Mouse (Mus musculus) heart, embryonic 11.5 days (tissue): ENCODE results near the gene Zfp445. TPM values are rescaled to one million over a fixed set of nuclear protein-coding genes. Genes with fewer than 3 reads are reported as not detected.

ENCODE experiments used
- ATAC-seq: fragments of 200-750 bp; cut with Nextera tagmentation; replicated peaks from 2 replicates; pipeline ENCODE4 v1.8.0; 2017; ENCODE audit warnings: moderate library complexity; ENCODE audit not compliant: insufficient number of reproducible peaks, low FRiP score, low TSS enrichment
- H3K27ac ChIP-seq: fragments of 300-500 bp; sonication (generic); 2 replicates; pipeline ENCODE4 v1.5.1; 2014; ENCODE audit warnings: mild to moderate bottlenecking, low read depth, low read length
- H3K27me3 ChIP-seq: fragments of 300-500 bp; sonication (generic); 2 replicates; pipeline ENCODE4 v1.6.1; 2014; ENCODE audit warnings: mild to moderate bottlenecking, low read length, mixed read lengths; ENCODE audit not compliant: control insufficient read depth, insufficient read depth
- H3K36me3 ChIP-seq: fragments of 300-500 bp; sonication (generic); 2 replicates; pipeline ENCODE4 v1.6.1; 2014; ENCODE audit warnings: mild to moderate bottlenecking, low read length, moderate library complexity, mixed read lengths; ENCODE audit not compliant: control insufficient read depth, insufficient read depth
- H3K4me1 ChIP-seq: fragments of 300-500 bp; sonication (generic); 2 replicates; pipeline ENCODE4 v1.6.1; 2014; ENCODE audit warnings: low read length; ENCODE audit not compliant: control insufficient read depth, insufficient read depth
- H3K4me2 ChIP-seq: fragments of 300-500 bp; sonication (generic); 2 replicates; pipeline ENCODE4 v1.6.1; 2014; ENCODE audit warnings: mild to moderate bottlenecking, moderate library complexity
- H3K4me3 ChIP-seq: fragments of 300-500 bp; sonication (generic); 2 replicates; pipeline ENCODE4 v1.5.1; 2014; ENCODE audit warnings: low read depth, low read length
- H3K9ac ChIP-seq: fragments of 300-500 bp; sonication (generic); 2 replicates; pipeline ENCODE4 v1.6.1; 2014; ENCODE audit warnings: mild to moderate bottlenecking, low read depth, low read length, moderate library complexity
- H3K9me3 ChIP-seq: fragments of 300-500 bp; sonication (generic); replicated peaks from 2 replicates; pipeline ENCODE4 v1.6.1; 2016; ENCODE audit warnings: low read length; ENCODE audit not compliant: control insufficient read depth
- WGBS: fragments of 180-500 bp; shearing (Covaris S2); extraction: QIAGEN DNeasy Blood & Tissue Kit; methylation state at CpG from one replicate; pipeline ENCODE4 v1.1.7; 2014; ENCODE audit not compliant: insufficient replicate concordance; 5-methylcytosine and 5-hydroxymethylcytosine counted together
- polyA plus RNA-seq: library from polyadenylated mRNA; unstranded; fragments of >200 nt; fragmentation: Nextera tagmentation; extraction: Ambion mirVana; gene quantifications from 2 replicates; pipeline ENCODE4 v1.2.1, GENCODE M21; 2014

Gene Zfp445
- polyA plus RNA-seq, 1 experiment from 2014 or later: 34.4 TPM

- Histone ChIP-seq H3K36me3 (peaks cover 19% of the 10 kb centered on the region), H3K4me2 (no peak overlapping the region), H3K27me3 (no peaks in the 10 kb centered on the region), H3K4me3 (no peak overlapping the region), H3K4me1 (no peaks in the 10 kb centered on the region), H3K27ac (no peak overlapping the region), H3K9ac (no peak overlapping the region), H3K9me3 (no peaks in the 10 kb centered on the region; the same call in 1 of the 2 replicates)
- ATAC-seq: no peak
These were observed 19.6 kb downstream of the Zfp445 start for GRCm38 (mm10) chr9:122846156-122846555.

DNA sequence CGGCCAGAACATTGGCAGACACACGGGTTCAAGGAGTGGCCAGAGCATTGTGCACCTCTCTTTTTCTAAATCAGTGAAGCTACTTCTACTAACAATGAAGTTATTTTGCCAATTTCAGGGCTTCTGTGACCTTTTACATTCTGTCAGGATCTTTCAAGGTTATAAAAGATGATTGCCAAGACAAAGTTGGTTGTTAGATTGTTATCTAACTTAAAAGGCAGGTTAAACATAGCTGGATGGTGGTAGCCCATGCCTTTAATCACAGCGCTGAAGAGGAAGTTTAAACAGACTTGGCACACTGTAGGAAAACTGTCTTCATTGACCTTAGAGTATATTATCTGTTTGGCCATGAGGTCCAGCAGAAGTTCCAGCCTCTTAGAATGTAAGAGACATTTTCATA is 20.2 kb downstream of the Zfp445 start:
- H3K4me2 ChIP-seq: no peak overlapping the region
- no peak for ATAC-seq
- 75% methylated on average over 3 of the region's 3 CpGs for WGBS

GRCm38 (mm10) chr9:122843760-122844159 is 22.0 kb downstream of the Zfp445 start, which contains the start of gene Gm35549:
Gm35549 (minus strand) TSS chr9:122844035.
- no peak within 1 kb of the TSS for H3K9ac ChIP-seq
- H3K9me3 ChIP-seq: no peaks in the 10 kb centered on the region
- H3K36me3 ChIP-seq: peaks cover 3% of the 10 kb centered on the region
- no peak within 1 kb of the TSS for H3K27ac ChIP-seq
- ATAC-seq: no peak
- H3K4me3 ChIP-seq: no peak within 1 kb of the TSS
- no peaks in the 10 kb centered on the region for H3K4me1 ChIP-seq
- H3K4me2 ChIP-seq: no peak within 1 kb of the TSS
- WGBS: 76% methylated on average over 3 of the region's 3 CpGs
- H3K27me3 ChIP-seq: no peaks in the 10 kb centered on the region

More for the DNA sequence above, 20.2 kb downstream of the Zfp445 start:
- Histone ChIP-seq H3K27ac (no peak overlapping the region), H3K9ac (no peak overlapping the region), H3K36me3 (peaks cover 18% of the 10 kb centered on the region), H3K27me3 (no peaks in the 10 kb centered on the region), H3K4me3 (no peak overlapping the region), H3K9me3 (no peaks in the 10 kb centered on the region; the same call in 1 of the 2 replicates), H3K4me1 (no peaks in the 10 kb centered on the region)

GRCm38 (mm10) chr9:122837680-122838079 is 28.1 kb downstream of the Zfp445 start:
- Histone ChIP-seq H3K27me3 (no peaks in the 10 kb centered on the region), H3K4me2 (peak overlapping the region; percentile 52), H3K27ac (no peak overlapping the region), H3K4me3 (no peak overlapping the region), H3K9me3 (no peaks in the 10 kb centered on the region), H3K9ac (no peak overlapping the region), H3K4me1 (no peaks in the 10 kb centered on the region), H3K36me3 (no peaks in the 10 kb centered on the region)
- WGBS: 22% methylated on average over 16 of the region's 16 CpGs
- no peak for ATAC-seq

DNA sequence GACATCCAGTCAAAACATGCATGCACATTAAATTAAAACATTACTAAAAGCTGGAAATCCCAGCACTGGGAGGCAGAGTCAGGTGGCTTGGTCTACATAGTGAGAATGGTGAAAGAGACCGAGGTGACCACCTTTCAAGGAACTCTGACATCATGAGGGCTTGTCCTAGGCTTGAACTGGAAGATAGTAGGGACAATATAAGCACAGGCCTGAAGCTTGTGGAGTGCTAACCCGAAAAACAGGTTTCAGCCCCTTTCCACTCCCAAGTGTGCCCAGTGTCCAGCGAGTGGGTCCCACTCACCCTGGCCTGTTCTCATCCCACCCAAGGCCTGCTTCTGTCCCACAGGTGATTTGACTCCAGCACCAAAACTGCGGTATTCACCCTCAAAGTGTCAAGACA is 28.6 kb downstream of the Zfp445 start:
- H3K4me2 ChIP-seq: no peak overlapping the region
- WGBS: 76% methylated on average over 4 of the region's 4 CpGs
- no peak for ATAC-seq

DNA sequence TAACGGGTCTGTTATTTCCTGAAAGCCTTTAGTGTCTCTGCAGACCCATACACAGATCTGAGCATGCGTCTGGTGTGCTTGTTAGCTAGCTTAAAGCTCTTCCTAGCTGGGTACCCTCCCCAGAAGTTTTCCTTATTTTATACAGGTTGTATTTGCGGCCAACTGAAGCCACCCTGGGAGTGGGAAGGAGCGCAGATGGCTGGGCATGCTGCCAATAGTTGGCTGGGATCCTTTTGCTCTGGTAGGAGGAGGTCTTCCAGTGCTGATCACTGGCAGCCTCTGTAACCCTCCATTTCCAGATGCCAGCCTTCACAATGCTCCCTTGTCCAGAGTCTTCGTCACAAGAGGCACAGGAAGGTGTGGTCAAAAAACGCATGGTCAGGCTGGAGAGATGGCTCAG is 29.0 kb downstream of the Zfp445 start:
- H3K36me3 ChIP-seq: no peaks in the 10 kb centered on the region
- H3K9me3 ChIP-seq: no peaks in the 10 kb centered on the region
- 60% methylated on average over 6 of the region's 6 CpGs for WGBS
- no peak for ATAC-seq
- no peak overlapping the region for H3K27ac ChIP-seq
- H3K4me3 ChIP-seq: no peak overlapping the region
- no peak overlapping the region for H3K9ac ChIP-seq
- no peaks in the 10 kb centered on the region for H3K4me1 ChIP-seq
- no peak overlapping the region for H3K4me2 ChIP-seq
- no peaks in the 10 kb centered on the region for H3K27me3 ChIP-seq

More for the DNA sequence above, 28.6 kb downstream of the Zfp445 start:
- Histone ChIP-seq H3K9me3 (no peaks in the 10 kb centered on the region), H3K9ac (no peak overlapping the region), H3K4me3 (no peak overlapping the region), H3K27ac (no peak overlapping the region), H3K27me3 (no peaks in the 10 kb centered on the region), H3K36me3 (no peaks in the 10 kb centered on the region), H3K4me1 (no peaks in the 10 kb centered on the region)

- no peaks in the 10 kb centered on the region for H3K9me3 ChIP-seq
- no peaks in the 10 kb centered on the region for H3K27me3 ChIP-seq
- no peak overlapping the region for H3K27ac ChIP-seq
- no peak for ATAC-seq
- H3K9ac ChIP-seq: no peak overlapping the region
- H3K4me3 ChIP-seq: no peak overlapping the region
- H3K36me3 ChIP-seq: no peaks in the 10 kb centered on the region
- 76% methylated on average over 9 of the region's 9 CpGs for WGBS
- no peak overlapping the region for H3K4me2 ChIP-seq
- H3K4me1 ChIP-seq: no peaks in the 10 kb centered on the region
These were observed 29.7 kb downstream of the Zfp445 start for GRCm38 (mm10) chr9:122836126-122836525.

DNA sequence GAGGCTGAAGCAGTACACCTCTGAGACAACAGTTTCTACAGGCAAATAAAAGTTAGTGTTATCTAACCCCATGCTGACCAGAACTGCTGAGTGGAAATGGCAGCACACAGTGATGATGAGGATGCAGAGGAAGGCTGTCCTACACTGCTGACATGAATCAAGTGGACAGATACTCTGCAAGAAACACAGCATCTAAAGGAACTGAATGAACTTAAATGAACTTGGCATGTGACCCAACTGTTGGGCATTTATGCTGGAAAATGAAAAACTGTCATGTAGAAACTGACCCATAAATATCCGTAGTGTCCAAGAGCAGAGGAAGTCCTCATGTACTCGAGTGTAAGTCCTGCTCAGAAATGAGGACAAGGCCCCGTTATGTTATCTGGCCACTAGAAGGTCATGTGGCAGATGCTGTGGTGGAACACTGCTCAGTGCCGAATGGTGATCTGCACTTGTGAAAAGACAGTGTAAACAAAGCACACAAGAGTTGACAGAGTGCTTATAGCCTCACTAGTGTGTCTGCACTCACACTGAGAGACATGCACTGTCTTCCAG is 35.9 kb downstream of the Zfp445 start:
- H3K9me3 ChIP-seq: no peaks in the 10 kb centered on the region
- peaks cover 7% of the 10 kb centered on the region for H3K36me3 ChIP-seq
- H3K4me2 ChIP-seq: no peak overlapping the region
- H3K4me3 ChIP-seq: no peak overlapping the region
- 66% methylated on average over 4 of the region's 4 CpGs for WGBS
- H3K27me3 ChIP-seq: no peaks in the 10 kb centered on the region
- H3K9ac ChIP-seq: no peak overlapping the region
- no peaks in the 10 kb centered on the region for H3K4me1 ChIP-seq
- ATAC-seq: no peak
- H3K27ac ChIP-seq: no peak overlapping the region

- no peak for ATAC-seq
- Histone ChIP-seq H3K27ac (no peak overlapping the region), H3K4me1 (no peaks in the 10 kb centered on the region), H3K9me3 (no peaks in the 10 kb centered on the region), H3K9ac (no peak overlapping the region), H3K4me2 (no peak overlapping the region), H3K4me3 (no peak overlapping the region), H3K27me3 (no peaks in the 10 kb centered on the region), H3K36me3 (peaks cover 12% of the 10 kb centered on the region)
- WGBS: 91% methylated on average over 4 of the region's 4 CpGs
These were observed 39.1 kb downstream of the Zfp445 start for GRCm38 (mm10) chr9:122826743-122827142.
